Mouse (Mus musculus): ENCODE data around the gene Dusp3.

GRCm38 (mm10) chr11:102026694-102027360 lies 40.0 kb upstream of the Dusp3 start:
- no peak for TF ChIP-seq POLR2A (IDR thresholded peaks at IDR 0.05; ENCODE audit: low read depth, low read length)
- no peak for TF ChIP-seq CTCF (IDR thresholded peaks at IDR 0.05; ENCODE audit: borderline replicate concordance, insufficient read depth, low read length)
